Mouse (Mus musculus) thymus, adult 2 months (tissue): ENCODE data around the gene Drd4.

ENCODE experiments used
- CTCF ChIP-seq: fragments of 200-500 bp; IDR thresholded peaks from 2 replicates; pipeline ENCODE4 v1.5.1; 2012; ENCODE audit warnings: mild to moderate bottlenecking, control low read depth, low read length, moderate library complexity, borderline replicate concordance; ENCODE audit not compliant: control insufficient read depth, poor library complexity, insufficient read depth; ENCODE audit errors: extremely low read depth
- POLR2A ChIP-seq: fragments of 200-500 bp; IDR thresholded peaks from 2 replicates; pipeline ENCODE4 v1.6.1; 2012; ENCODE audit warnings: mild to moderate bottlenecking, low read length, control low read depth, moderate library complexity; ENCODE audit not compliant: control insufficient read depth, poor library complexity, insufficient read depth; ENCODE audit errors: extremely low read depth

- TF ChIP-seq CTCF (no peak), POLR2A (no peak)
Observed at GRCm38 (mm10) chr7:141269273-141269545, 22.6 kb upstream of the Drd4 start.
